Mouse (Mus musculus) embryonic fibroblast, embryonic 13.5 days (primary cell): Measurements from ENCODE around the gene Olfr1404. TPM values are rescaled to one million over a fixed set of nuclear protein-coding genes. Genes with fewer than 3 reads are reported as not detected.
"Not testable (repeated sequence)": the region's sequence is repeated elsewhere in the genome, so short reads cannot be mapped to it uniquely, and the experiment has no call there.

Experiments
- H3K27ac ChIP-seq: 2 replicates; pipeline ENCODE4 v1.5.1; 2012; ENCODE audit warnings: low read length, control low read depth, inconsistent platforms; ENCODE audit not compliant: insufficient read depth
- H3K4me1 ChIP-seq: 2 replicates; pipeline ENCODE4 v1.6.1; 2011; ENCODE audit warnings: low read length; ENCODE audit not compliant: control insufficient read depth, insufficient read depth
- H3K4me3 ChIP-seq: 2 replicates; pipeline ENCODE4 v1.5.1; 2011; ENCODE audit warnings: mild to moderate bottlenecking, control low read depth, low read length; ENCODE audit not compliant: insufficient read depth
- CTCF ChIP-seq: IDR thresholded peaks from 2 replicates; pipeline ENCODE4 v1.5.1; 2011; ENCODE audit warnings: mild to moderate bottlenecking, control low read depth, low read length, moderate library complexity, borderline replicate concordance; ENCODE audit not compliant: insufficient read depth
- POLR2A ChIP-seq: IDR thresholded peaks from 2 replicates; pipeline ENCODE4 v1.6.1; 2011; ENCODE audit warnings: low read depth, mild to moderate bottlenecking, control low read depth, low read length, moderate library complexity
- polyA plus RNA-seq: library from polyadenylated mRNA; stranded (reverse); fragments of >200 nt; gene quantifications from 2 replicates; pipeline ENCODE4 v1.2.4, GENCODE M21; 2011; ENCODE audit warnings: low read depth; ENCODE audit not compliant: missing spikeins, insufficient read length

The Olfr1404 gene
- not detected in 2 replicates for polyA plus RNA-seq

DNA sequence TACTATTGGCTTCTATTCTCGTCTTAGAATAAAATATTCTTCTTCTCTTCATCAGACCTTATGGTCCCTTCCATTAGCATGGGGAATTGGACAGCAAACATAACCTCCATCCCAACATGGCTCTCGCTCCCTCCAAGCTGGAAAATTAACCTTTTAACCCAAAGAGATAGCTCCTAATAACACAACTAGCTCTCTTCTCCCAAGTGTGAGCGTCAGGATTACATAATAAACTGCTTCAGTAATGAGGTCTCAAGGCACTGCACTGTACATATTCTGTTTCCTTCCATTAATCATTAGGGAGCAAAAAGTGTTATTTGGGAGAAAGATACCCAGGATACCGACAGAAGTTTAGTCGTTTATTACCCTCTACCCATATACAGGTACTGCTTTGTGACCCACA lies at the start of gene Olfr1404:
Gene Olfr1404, plus strand, starts transcription at position 301 of the 400 bp plus-strand sequence.
- H3K4me1 ChIP-seq = no peaks in the 10 kb centered on the region
- no peak within 1 kb of the TSS for H3K27ac ChIP-seq
- no peak for TF ChIP-seq POLR2A
- TF ChIP-seq CTCF = no peak
- H3K4me3 ChIP-seq = no peak within 1 kb of the TSS

DNA sequence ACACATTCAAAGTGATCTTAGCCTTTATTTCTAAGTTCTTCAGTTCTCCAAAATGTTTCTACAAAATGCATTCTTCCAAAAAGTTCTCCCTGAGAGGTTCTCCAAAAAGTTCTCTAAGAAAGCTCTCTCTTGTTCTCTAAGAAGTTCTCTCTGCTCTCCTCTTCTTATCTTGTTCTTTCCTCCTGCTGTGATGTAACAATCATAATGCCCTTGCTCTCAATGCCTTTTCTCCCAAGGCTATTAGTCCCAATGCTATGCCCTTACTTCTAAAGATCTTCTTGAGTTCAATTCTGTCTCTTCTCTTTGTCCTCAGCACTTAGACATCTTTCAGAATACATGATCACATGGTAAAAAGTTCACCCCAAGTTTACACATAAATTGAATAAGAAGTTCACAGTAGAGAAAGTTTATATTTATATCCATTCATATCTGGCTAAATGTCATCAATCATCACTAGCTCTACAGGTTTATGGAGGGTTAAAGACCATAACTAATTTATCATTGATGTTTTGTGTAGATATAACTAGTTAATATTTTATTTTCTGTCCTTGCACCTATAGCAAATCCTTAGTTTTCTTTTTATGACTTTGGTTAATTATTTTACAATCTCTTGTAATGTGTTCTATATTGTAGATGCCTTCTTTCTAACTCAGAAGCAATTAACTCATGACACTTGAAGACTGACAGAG lies 37.9 kb upstream of the Olfr1404 start:
- no peak for TF ChIP-seq POLR2A
- TF ChIP-seq CTCF = no peak
- Histone ChIP-seq H3K4me1 (no peaks in the 10 kb centered on the region), H3K27ac (no peak overlapping the region), H3K4me3 (no peak overlapping the region)

DNA sequence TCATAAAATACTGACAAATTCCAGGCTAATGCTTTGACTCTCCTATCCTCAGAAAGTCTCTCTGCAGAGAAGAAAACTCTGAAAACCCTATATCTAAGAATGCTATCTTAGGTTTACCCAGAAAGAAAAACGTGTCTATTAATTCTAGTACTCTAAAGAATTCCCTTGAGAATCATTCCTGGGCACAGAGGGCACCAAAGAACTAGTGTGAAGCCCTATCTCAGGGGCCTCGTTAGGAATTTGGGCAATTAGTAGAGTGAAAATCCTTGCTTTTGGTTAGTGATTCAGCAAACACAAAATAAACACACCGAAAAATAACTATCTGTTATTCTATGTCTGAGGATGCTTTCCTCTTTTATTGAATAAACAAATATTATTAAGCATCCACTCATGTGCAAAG lies 21.7 kb upstream of the Olfr1404 start, which contains the start of gene Olfr1406:
Gene Olfr1406, minus strand, starts transcription at position 101 of the 400 bp plus-strand sequence.
- no peak within 1 kb of the TSS for H3K27ac ChIP-seq
- no peak within 1 kb of the TSS for H3K4me3 ChIP-seq
- H3K4me1 ChIP-seq = no peaks in the 10 kb centered on the region
- no peak for TF ChIP-seq POLR2A
- no peak for TF ChIP-seq CTCF

DNA sequence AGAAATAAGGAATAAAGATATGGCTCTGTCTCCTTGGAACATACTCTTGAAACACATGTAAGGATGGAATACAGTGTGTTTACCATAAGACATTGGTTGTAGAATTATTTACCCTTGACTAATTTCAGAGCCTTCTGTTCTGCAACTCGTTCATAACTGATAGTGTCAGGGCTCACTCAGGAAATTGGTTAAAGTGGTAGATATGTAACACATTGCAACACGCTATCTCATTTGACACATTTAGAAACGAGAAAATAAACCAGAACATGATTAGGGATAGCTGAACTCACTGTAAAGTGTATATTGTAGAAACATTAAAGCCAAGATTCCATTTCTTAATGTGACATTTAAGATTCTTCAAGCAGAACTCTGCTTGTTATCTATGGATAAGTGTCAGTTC lies 20.1 kb upstream of the Olfr1404 start:
- Histone ChIP-seq H3K4me3 (no peak overlapping the region), H3K4me1 (no peaks in the 10 kb centered on the region), H3K27ac (no peak overlapping the region)
- no peak for TF ChIP-seq CTCF
- no peak for TF ChIP-seq POLR2A

DNA sequence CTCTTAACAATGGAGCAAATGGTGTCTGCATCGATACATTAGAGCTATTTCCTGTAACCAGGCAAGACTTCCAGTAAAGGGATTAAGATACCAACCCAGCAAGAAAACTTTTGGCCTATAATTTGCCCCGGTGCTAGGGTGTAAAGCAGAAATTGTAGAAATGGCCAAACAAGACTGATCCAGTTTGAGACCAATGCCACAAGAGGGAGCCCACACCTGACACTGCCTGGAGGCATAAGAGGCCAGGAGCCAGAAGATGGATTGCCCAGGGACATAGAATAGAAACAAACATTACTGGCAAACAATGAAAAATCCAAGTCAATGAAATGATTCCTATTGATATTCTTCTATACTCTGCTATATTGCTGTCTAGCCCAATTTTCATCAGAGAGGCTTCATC lies 15.8 kb upstream of the Olfr1404 start:
- Histone ChIP-seq H3K4me3 (no peak overlapping the region), H3K4me1 (no peaks in the 10 kb centered on the region)
- TF ChIP-seq CTCF (no peak), POLR2A (no peak)

DNA sequence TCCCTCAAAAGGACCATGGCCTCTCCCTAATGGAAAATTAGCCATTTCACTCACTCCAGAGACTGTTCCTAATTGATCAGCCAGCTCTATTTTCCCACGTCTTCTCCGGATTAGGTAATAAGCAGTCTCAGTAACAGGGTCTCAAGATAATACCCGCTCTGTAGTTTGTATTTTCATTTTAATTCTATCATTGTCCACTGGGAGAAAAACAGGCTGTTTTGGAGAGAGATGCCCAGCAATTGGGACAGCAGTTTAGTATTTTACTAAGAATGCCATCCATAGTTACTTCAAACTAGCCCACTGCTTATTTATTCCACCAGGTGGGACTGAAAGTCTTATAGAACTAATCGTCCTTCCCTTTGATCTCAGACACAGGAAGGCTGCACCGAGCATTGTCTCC lies 14.7 kb upstream of the Olfr1404 start, which contains the start of gene Olfr218:
Gene Olfr218, plus strand, starts transcription at position 301 of the 400 bp plus-strand sequence.
- Histone ChIP-seq H3K27ac (no peak within 1 kb of the TSS), H3K4me3 (no peak within 1 kb of the TSS), H3K4me1 (no peaks in the 10 kb centered on the region)
- TF ChIP-seq POLR2A (no peak), CTCF (no peak)

More for the DNA sequence above, 15.8 kb upstream of the Olfr1404 start:
- H3K27ac ChIP-seq = no peak overlapping the region

DNA sequence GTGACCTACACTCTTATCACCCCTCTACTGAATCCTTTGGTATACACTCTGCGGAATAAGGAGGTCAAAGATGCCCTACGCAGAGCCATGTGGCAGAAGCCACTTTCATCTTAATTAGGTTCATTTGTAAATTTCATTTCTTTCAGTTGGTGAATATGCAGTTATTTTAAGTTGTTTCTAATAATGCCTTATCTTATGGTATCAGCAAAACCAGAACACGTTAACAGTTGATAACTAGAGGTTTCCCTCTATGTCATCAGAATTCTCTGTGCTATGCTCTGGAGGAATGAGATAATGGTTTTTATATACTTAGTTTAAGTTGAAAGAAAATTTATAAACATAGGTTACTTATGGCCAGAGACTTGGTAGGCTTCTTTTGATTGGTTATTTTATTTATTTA lies 4.3 kb downstream of the Olfr1404 start:
- Histone ChIP-seq H3K27ac (no peak overlapping the region), H3K4me1 (no peaks in the 10 kb centered on the region), H3K4me3 (no peak overlapping the region)
- TF ChIP-seq CTCF = no peak
- TF ChIP-seq POLR2A = no peak

DNA sequence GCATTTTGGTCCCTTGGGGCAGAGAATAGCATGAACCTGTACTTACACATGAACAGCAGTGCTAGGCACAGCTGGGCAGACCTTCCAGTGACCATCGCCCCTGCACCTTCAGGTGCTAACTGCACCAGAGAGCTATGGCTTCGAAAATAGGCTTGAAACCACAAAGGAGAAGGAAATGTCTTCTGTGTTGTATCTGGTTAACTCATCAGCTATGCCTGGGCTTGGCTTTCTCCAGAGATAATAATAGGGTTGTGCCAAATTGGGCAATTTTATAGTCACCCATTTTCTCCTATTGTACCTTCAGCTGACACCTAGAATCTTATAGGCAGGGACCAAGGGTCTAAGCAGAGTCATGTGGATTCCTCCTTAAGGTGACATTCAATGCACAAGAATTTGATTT lies 14.9 kb downstream of the Olfr1404 start, which contains the start of gene Fcer1a:
Gene Fcer1a, minus strand, starts transcription at position 134 of the 400 bp plus-strand sequence.
- Histone ChIP-seq H3K4me1 (no peaks in the 10 kb centered on the region), H3K27ac (no peak within 1 kb of the TSS), H3K4me3 (no peak within 1 kb of the TSS)
- no peak for TF ChIP-seq POLR2A
- no peak for TF ChIP-seq CTCF

DNA sequence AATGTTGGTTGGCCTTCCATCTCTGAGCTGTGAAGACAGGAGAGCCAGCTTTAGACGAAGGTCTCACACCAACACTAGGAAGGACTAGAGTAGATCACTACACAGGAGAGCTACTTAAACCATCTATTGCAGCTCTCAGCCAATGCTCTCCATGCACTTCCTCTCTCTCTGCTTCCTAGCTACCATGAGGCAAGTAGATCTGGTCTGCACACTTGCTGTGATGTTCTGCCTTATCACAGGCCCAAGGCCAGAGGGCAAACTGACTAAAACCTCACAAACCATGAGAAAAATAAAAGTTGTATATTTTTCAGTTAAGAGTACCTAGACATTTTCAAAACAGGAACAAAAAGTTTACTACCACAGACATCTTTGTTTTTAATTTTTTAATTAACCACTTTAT lies 24.8 kb downstream of the Olfr1404 start:
- not testable (repeated sequence) for H3K4me1 ChIP-seq, H3K27ac ChIP-seq, H3K4me3 ChIP-seq

DNA sequence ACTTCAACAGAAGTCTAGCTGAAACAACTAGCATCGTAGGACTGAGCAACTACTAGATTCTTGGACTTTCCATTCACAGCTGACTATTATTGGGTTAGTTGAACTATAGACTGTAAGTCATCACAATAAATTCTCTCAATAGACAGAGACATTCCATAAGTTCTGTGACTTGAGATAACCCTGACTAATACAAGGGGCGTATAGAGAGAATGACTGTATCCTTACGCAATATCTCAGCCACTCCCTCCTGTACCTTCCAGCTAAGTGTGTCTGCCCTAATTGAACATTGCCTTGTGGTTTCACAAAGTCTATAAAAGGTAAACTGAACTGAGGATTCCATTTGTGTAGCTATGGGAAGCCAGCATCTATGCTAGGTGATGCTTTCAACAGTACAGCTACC lies 37.7 kb downstream of the Olfr1404 start:
- H3K4me3 ChIP-seq = no peak overlapping the region
- H3K4me1 ChIP-seq = no peaks in the 10 kb centered on the region
- no peak overlapping the region for H3K27ac ChIP-seq
- TF ChIP-seq CTCF (no peak), POLR2A (no peak)
